Mouse (Mus musculus): ENCODE data around the gene Cped1.
"Not testable (repeated sequence)": the region's sequence is repeated elsewhere in the genome, so short reads cannot be mapped to it uniquely, and the experiment has no call there.

Gene Cped1

GRCm38 (mm10) chr6:22086056-22086455 is 100.3 kb downstream of the Cped1 start:
- no peak for DNase-seq (ENCODE audit: low spot score)

GRCm38 (mm10) chr6:22088346-22089064 is 102.8 kb downstream of the Cped1 start:
- DNase-seq (ENCODE audit: low spot score): no peak

- DNase-seq (ENCODE audit: low spot score): no peak
These were observed 106.1 kb downstream of the Cped1 start for GRCm38 (mm10) chr6:22091773-22092172.

GRCm38 (mm10) chr6:22093792-22094191 is 108.1 kb downstream of the Cped1 start:
- no peak for DNase-seq (ENCODE audit: low spot score)

GRCm38 (mm10) chr6:22097709-22098108 is 112.0 kb downstream of the Cped1 start:
- DNase-seq (ENCODE audit: low spot score): peak; percentile 15

GRCm38 (mm10) chr6:22099832-22100231 is 114.1 kb downstream of the Cped1 start:
- no peak for DNase-seq (ENCODE audit: low spot score)

- DNase-seq (ENCODE audit: low spot score): no peak
These were observed 116.2 kb downstream of the Cped1 start for GRCm38 (mm10) chr6:22101939-22102338.

- no peak for DNase-seq (ENCODE audit: low spot score)
These were observed 117.0 kb downstream of the Cped1 start for GRCm38 (mm10) chr6:22102752-22103151.

- DNase-seq (ENCODE audit: low spot score): no peak
These were observed 118.0 kb downstream of the Cped1 start for GRCm38 (mm10) chr6:22103713-22104112.

GRCm38 (mm10) chr6:22104211-22104610 is 118.5 kb downstream of the Cped1 start:
- no peak for DNase-seq (ENCODE audit: low spot score)

GRCm38 (mm10) chr6:22114079-22114478 is 128.4 kb downstream of the Cped1 start:
- DNase-seq (ENCODE audit: low spot score): no peak

GRCm38 (mm10) chr6:22116679-22117078 is 131.0 kb downstream of the Cped1 start:
- no peak for DNase-seq (ENCODE audit: low spot score)

GRCm38 (mm10) chr6:22122080-22122479 is 136.4 kb downstream of the Cped1 start:
- DNase-seq (ENCODE audit: low spot score): peak; percentile 13

- DNase-seq (ENCODE audit: low spot score): no peak
These were observed 137.0 kb downstream of the Cped1 start for GRCm38 (mm10) chr6:22122693-22123092.

- DNase-seq (ENCODE audit: low spot score): no peak
These were observed 137.6 kb downstream of the Cped1 start for GRCm38 (mm10) chr6:22123332-22123731.

GRCm38 (mm10) chr6:22124575-22125330 is 139.0 kb downstream of the Cped1 start:
- DNase-seq (ENCODE audit: low spot score): not testable (repeated sequence)

GRCm38 (mm10) chr6:22135038-22135631 is 149.4 kb downstream of the Cped1 start:
- no peak for DNase-seq (ENCODE audit: low spot score)

GRCm38 (mm10) chr6:22136805-22137204 is 151.1 kb downstream of the Cped1 start:
- DNase-seq (ENCODE audit: low spot score): no peak

GRCm38 (mm10) chr6:22140786-22141185 is 155.1 kb downstream of the Cped1 start:
- no peak for DNase-seq (ENCODE audit: low spot score)

GRCm38 (mm10) chr6:22147236-22147635 is 161.5 kb downstream of the Cped1 start:
- DNase-seq (ENCODE audit: low spot score): no peak

- no peak for DNase-seq (ENCODE audit: low spot score)
These were observed 162.8 kb downstream of the Cped1 start for GRCm38 (mm10) chr6:22148511-22148910.

- DNase-seq (ENCODE audit: low spot score): no peak
These were observed 171.7 kb downstream of the Cped1 start for GRCm38 (mm10) chr6:22157461-22157860.

- no peak for DNase-seq (ENCODE audit: low spot score)
These were observed 176.2 kb downstream of the Cped1 start for GRCm38 (mm10) chr6:22161944-22162343.
